Mouse (Mus musculus) embryonic stem cell, embryonic (primary cell): ENCODE results near the gene Actl11.

Experiments
- CTCF ChIA-PET, 4 experiments: fragments of 300-600 bp in 2 of 4; fragments of 350-600 bp in 2 of 4; sonication (Branson Sonifier 250); formaldehyde crosslinking; loops; one replicate each; lab custom pipeline; 2022; ENCODE audit warnings: inconsistent platforms in 2 of 4; lab: Charles Lee
- POLR2A ChIA-PET, 4 experiments: fragments of 300-600 bp in 2 of 4; fragments of 350-600 bp in 2 of 4; sonication (Branson Sonifier 250); formaldehyde crosslinking; loops; one replicate each; lab custom pipeline; 2022; ENCODE audit warnings: antibody characterized with exemption in 4 of 4, inconsistent platforms in 1 of 4; lab: Charles Lee

Gene Actl11

DNA sequence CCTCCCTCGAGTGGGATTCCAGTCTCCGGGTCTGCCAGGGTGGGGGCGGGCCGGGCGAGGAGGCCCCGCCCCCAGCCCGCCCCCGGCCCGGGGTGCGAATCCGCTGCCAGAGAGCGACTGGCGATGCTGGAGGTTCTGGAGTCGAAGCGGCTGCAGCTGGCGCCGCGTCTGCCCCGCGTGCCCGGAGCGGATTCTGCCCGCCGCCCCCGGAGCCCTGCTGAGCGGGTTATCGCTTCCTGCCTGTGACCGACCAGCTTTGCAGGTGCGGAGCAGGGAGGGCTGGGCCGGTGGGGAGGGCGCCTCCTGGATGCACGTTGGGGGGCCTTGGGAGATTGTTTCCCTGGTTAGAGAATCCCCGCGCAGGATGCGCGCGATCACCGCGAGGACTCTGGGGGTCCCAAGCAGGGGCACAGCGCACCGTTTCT lies 7.5 kb downstream of the Actl11 start:
- CTCF ChIA-PET: interaction anchor here (0.6 to 1.9 kb wide), 11 partner anchors 10 to 156 kb away, joined by 3 to 9 read pairs (median 4); no protein-coding TSS in a partner anchor
- POLR2A ChIA-PET: interaction anchor here in 3 of 4 experiments (0.5 to 2.3 kb wide), 19 partner anchors 9 to 253 kb away, joined by 3 to 9 read pairs (median 4); partner anchors contain the start of gene Ip6k1 (in 1 of the 3)

- POLR2A ChIA-PET: interaction anchor here in 3 of 4 experiments (0.5 to 2.3 kb wide), 21 partner anchors 8 to 518 kb away, joined by 3 to 9 read pairs (median 4); partner anchors contain the start of gene Ip6k1 (in 1 of the 3)
- CTCF ChIA-PET: interaction anchor here (0.6 to 1.9 kb wide), 12 partner anchors 10 to 155 kb away, joined by 3 to 9 read pairs (median 4); no protein-coding TSS in a partner anchor
These were observed 8.1 kb downstream of the Actl11 start for GRCm38 (mm10) chr9:107936215-107936822.

DNA sequence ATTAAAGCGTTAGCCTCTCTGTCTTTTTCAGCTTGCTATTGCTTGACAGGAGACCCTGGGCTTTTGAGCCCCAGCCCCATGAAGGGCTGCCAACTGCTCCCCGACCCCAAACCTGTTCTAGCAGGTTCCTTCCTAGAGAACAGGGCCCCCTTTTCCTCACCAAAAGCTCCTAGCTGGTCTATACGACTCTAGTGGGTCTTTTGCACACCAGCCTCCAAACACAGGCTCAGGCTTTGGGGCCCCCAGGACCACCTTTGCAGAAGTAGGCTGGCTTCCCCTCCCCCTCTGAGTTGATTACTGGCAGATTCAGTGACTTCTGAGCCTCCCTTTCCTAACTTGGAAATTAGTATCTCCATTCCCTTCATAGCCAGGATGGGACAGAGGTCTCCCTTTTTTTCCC lies 8.6 kb downstream of the Actl11 start:
- POLR2A ChIA-PET: interaction anchor here in 3 of 4 experiments (0.6 to 2.3 kb wide), 10 partner anchors 8 to 518 kb away, joined by 3 to 9 read pairs (median 6); partner anchors contain the start of gene Ip6k1 (in 1 of the 3)
- CTCF ChIA-PET: interaction anchor here in 3 of 4 experiments (0.7 to 1.9 kb wide), 6 partner anchors 11 to 36 kb away, joined by 3 to 9 read pairs (median 4); no protein-coding TSS in a partner anchor

- POLR2A ChIA-PET: interaction anchor here in 3 of 4 experiments (0.6 to 3.1 kb wide), 11 partner anchors 7 to 299 kb away, joined by 3 to 10 read pairs (median 3); no protein-coding TSS in a partner anchor
These were observed 19.2 kb downstream of the Actl11 start for GRCm38 (mm10) chr9:107947241-107948194.

DNA sequence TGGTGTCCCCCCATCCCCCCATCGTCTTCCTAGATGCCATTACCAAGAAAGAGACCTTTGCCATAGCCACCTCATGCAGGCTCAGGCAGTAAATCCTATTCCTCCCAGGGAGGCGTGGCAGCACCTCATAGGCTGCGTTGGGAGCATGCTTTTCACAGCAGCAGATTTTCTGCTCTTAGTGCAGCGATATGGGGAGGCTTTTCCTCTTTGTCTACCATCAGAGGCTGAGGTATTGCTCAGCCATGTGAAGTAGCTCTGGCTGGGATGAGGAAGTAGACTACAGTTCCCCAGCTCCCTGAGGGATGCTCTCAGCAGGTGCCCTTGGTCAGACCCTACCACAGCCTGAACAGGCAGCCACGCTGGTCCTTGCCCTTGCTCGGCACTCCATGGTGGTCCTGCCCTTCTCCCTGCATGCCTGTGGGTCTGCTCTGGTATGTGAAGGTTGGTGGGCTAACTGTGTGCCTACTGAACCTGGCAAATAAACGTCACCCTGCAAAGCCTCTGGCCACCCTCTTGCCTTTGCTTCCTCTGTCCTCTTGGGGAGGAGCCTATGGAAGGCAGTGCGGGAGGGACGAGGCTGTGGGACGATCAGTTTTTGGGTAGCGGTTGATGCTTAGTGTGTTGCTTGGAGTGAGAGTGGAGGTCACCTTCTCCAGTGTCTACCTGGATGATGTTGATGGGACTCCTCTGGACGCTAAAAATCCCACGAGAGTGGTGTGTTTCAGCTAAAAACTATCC lies 21.1 kb downstream of the Actl11 start:
- ChIA-PET CTCF (interaction anchor here in 3 of 4 experiments (0.6 to 1.7 kb wide), 4 partner anchors 12 to 234 kb away, joined by 3 to 7 read pairs (median 4); no protein-coding TSS in a partner anchor), POLR2A (interaction anchor here in 2 of 4 experiments (1.0 to 3.4 kb wide), 12 partner anchors 9 to 52 kb away, joined by 3 to 46 read pairs (median 6); partner anchors contain the start of genes Inka1 (in 1 of the 2) and Ip6k1 (in 1 of the 2))

More at GRCm38 (mm10) chr9:107947241-107948194, 19.2 kb downstream of the Actl11 start:
- CTCF ChIA-PET: interaction anchor here in 2 of 4 experiments (0.5 to 1.7 kb wide), 6 partner anchors 11 to 148 kb away, joined by 3 to 9 read pairs (median 4); no protein-coding TSS in a partner anchor

DNA sequence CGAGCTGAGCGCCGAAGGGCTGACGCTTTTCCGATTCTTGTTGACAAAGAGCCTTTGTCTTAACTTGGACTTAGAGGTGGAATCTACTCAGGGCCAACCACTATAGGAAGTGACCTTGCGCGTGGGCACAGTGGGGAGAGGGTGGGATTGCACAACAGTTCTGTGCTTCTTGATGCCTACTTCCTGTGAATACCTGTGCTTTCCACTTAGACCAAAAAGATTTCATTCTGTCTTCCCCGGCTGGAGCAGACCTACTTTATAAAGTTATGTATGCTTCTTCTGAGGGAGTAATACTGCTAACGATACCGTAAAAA lies 21.6 kb downstream of the Actl11 start, which contains the start of gene Traip:
Gene Traip (plus strand): TSS at position 215 of the 314 bp plus-strand sequence.
- POLR2A ChIA-PET: interaction anchor here in 2 of 4 experiments (0.8 to 3.4 kb wide), 18 partner anchors 10 to 144 kb away, joined by 3 to 46 read pairs (median 4); partner anchors contain the start of genes Apeh (in 1 of the 2), Inka1 (in 1 of the 2), Ip6k1 (in 1 of the 2) and Mon1a (in 1 of the 2)
- CTCF ChIA-PET: interaction anchor here in 3 of 4 experiments (0.6 to 3.5 kb wide), 7 partner anchors 11 to 95 kb away, joined by 3 to 25 read pairs (median 4); partner anchors contain the start of gene Inka1 (in 1 of the 3)

GRCm38 (mm10) chr9:107950460-107951355 lies 22.4 kb downstream of the Actl11 start:
- CTCF ChIA-PET: interaction anchor here (0.6 to 3.5 kb wide), 16 partner anchors 10 to 325 kb away, joined by 3 to 25 read pairs (median 4); partner anchors contain the start of genes Amigo3 (in 1 of the 4), Inka1 (in 1 of the 4) and Mst1r (in 1 of the 4)
- POLR2A ChIA-PET: interaction anchor here (0.5 to 3.4 kb wide), 57 partner anchors 8 to 681 kb away, joined by 3 to 46 read pairs (median 4); partner anchors contain the start of genes Camkv (in 2 of the 4), Dag1 (in 2 of the 4), Inka1 (in 2 of the 4) and Ip6k1 (in 2 of the 4)

GRCm38 (mm10) chr9:107955613-107956289 lies 27.5 kb downstream of the Actl11 start:
- POLR2A ChIA-PET: interaction anchor here in 2 of 4 experiments (1.0 to 2.0 kb wide), 6 partner anchors 25 to 51 kb away, joined by 3 to 4 read pairs (median 4); partner anchors contain the start of genes Mst1r (in 2 of the 2) and Ip6k1 (in 1 of the 2)
- CTCF ChIA-PET: interaction anchor here in 2 of 4 experiments (0.8 to 1.2 kb wide), 5 partner anchors 8 to 310 kb away, joined by 3 to 5 read pairs (median 3); partner anchors contain the start of gene Mon1a (in 1 of the 2)

DNA sequence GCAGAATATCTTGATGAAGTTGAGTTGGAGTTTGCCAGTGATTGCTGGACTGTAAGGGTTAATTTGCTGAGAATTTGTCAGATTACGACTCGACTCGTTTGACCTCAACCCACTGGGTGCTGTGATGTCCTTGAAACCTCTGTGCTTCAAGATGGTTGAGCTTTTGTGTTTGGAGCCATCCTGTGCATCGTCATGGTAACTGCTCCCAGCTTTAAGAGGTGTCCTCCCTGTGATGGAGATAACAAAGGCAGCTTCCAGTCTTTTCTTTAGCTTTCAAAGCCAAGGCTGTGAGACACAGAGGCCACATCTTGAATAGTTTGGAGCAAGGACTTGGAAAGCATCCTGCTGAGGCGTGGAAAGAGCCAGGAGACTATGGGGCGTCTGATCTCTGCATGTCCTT lies 28.9 kb downstream of the Actl11 start:
- ChIA-PET POLR2A (interaction anchor here (0.6 to 2.6 kb wide), 19 partner anchors 10 to 201 kb away, joined by 3 to 10 read pairs (median 4); partner anchors contain the start of genes Ip6k1 (in 2 of the 4), Gm20661 (in 1 of the 4), Gmppb (in 1 of the 4) and Inka1 (in 1 of the 4)), CTCF (interaction anchor here in 3 of 4 experiments (0.7 to 1.5 kb wide), 5 partner anchors 15 to 56 kb away, joined by 3 to 6 read pairs (median 4); partner anchors contain the start of gene Inka1 (in 1 of the 3))

DNA sequence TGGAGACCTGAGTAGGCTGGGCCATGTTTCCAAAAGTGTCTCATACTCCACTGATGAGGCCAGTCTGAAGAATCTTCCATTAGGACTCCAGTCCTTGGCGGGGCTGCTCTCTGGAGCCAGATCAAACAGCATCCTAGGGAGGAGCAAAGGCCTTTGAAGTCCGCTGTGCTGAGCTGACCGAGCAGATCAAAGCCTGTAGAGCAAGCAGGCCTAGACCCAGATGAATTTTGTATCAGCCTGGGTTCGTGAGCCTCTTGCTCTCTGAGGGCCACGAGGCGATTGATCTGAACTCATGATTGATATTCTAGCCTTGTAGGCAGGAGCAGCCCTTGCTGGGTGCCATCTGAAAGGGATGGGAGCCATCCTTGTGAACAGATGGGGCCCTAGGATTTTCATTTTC lies 31.6 kb downstream of the Actl11 start:
- CTCF ChIA-PET: interaction anchor here in 3 of 4 experiments (2.5 to 5.3 kb wide), 6 partner anchors 11 to 96 kb away, joined by 10 to 57 read pairs (median 16); partner anchors contain the start of gene Amigo3 (in 1 of the 3)
- POLR2A ChIA-PET: interaction anchor here in 2 of 4 experiments (1.0 to 5.6 kb wide), 8 partner anchors 8 to 94 kb away, joined by 3 to 46 read pairs (median 27); partner anchors contain the start of genes Amigo3 (in 1 of the 2), Mst1r (in 1 of the 2) and Traip (in 1 of the 2)

- POLR2A ChIA-PET: interaction anchor here in 3 of 4 experiments (0.5 to 5.6 kb wide), 48 partner anchors 9 to 495 kb away, joined by 3 to 46 read pairs (median 4); partner anchors contain the start of genes Inka1 (in 3 of the 3), Ip6k1 (in 3 of the 3), Amigo3 (in 2 of the 3) and Camkv (in 2 of the 3)
These were observed 32.7 kb downstream of the Actl11 start for GRCm38 (mm10) chr9:107960928-107961327.

DNA sequence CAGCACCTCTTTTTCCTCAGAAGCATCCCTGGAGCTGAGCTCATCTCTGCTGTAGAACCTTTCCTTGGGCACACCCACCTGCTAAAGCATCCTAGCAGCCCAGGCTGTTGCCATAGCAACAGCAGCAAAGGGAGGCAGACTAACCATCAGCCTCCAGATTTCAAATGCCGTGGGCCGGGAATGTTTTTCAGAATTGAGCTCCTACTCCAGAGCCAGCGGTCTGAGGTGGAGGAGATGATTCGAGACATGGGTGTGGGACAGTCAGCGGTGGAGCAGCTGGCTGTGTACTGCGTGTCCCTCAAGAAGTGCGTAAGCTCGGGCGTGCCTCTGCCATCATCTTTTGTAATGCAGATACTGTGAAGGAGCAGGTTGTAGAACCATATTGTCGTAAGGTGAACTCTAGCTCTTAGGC lies 33.1 kb downstream of the Actl11 start:
- CTCF ChIA-PET: interaction anchor here (0.5 to 5.3 kb wide), 79 partner anchors 9 to 1072 kb away, joined by 3 to 88 read pairs (median 4); partner anchors contain the start of genes Amigo3 (in 3 of the 4), Inka1 (in 3 of the 4), Mst1r (in 3 of the 4) and Traip (in 3 of the 4)
- POLR2A ChIA-PET: interaction anchor here in 3 of 4 experiments (0.6 to 5.6 kb wide), 56 partner anchors 10 to 384 kb away, joined by 3 to 46 read pairs (median 4); partner anchors contain the start of genes Inka1 (in 3 of the 3), Ip6k1 (in 3 of the 3), Amigo3 (in 2 of the 3) and Camkv (in 2 of the 3)

More at GRCm38 (mm10) chr9:107960928-107961327, 32.7 kb downstream of the Actl11 start:
- CTCF ChIA-PET: interaction anchor here (0.8 to 5.3 kb wide), 60 partner anchors 9 to 323 kb away, joined by 3 to 88 read pairs (median 5); partner anchors contain the start of genes Inka1 (in 3 of the 4), Traip (in 3 of the 4), Amigo3 (in 2 of the 4) and Gm20661 (in 2 of the 4)

DNA sequence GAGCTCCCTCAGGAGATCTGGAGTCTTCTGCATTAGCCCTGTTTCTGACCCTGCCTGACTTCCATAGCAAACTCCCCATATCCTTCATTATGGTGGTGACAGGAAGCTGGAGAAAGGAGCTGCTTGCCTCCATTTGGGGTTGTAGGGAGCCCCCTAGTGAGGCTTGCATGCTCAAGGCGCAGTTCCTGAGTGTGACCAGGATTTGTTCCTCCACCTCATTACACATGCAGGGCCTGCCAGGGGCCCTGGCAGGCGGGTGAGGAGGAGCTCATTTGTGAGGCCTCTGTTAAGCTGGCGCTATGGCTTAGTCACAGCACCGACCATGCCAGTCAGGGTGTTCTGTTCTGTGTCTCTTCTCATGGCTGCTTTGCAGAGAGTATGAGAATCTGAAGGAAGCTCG lies 33.6 kb downstream of the Actl11 start:
- CTCF ChIA-PET: interaction anchor here (0.5 to 5.3 kb wide), 79 partner anchors 8 to 1072 kb away, joined by 3 to 88 read pairs (median 4); partner anchors contain the start of genes Amigo3 (in 3 of the 4), Mst1r (in 3 of the 4), Traip (in 3 of the 4) and Gm20661 (in 2 of the 4)

More for the DNA sequence above, 33.6 kb downstream of the Actl11 start:
- POLR2A ChIA-PET: interaction anchor here in 3 of 4 experiments (0.6 to 5.6 kb wide), 56 partner anchors 10 to 384 kb away, joined by 3 to 46 read pairs (median 4); partner anchors contain the start of genes Amigo3 (in 3 of the 3), Inka1 (in 3 of the 3), Ip6k1 (in 3 of the 3) and Cdhr4 (in 2 of the 3)
